Mouse (Mus musculus): ENCODE data around the gene Lurap1.

Gene Lurap1

GRCm38 (mm10) chr4:116160769-116161168 lies 9.6 kb upstream of the Lurap1 start:
- DNase-seq (ENCODE audit: low spot score in 2 of 2) = peak; percentile 60 to 75

DNA sequence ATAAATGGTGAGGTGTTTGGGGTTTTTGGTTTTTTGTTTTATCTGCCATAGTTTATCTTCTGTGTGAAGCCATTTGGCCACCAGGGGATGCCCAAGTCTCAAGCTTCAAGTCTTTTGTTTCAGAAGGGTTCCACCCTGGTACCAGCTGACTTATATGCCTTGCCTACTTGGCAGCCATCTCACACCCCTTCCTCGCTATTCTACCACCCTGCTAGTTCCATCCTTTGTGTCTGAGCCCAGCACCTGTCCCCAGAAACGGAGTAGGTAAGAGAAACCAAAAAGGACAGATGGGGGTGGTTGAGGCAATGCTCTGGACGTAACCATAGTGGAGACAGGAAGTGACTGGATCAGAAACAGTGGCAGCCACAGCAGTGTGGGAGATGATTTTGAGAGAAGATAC lies 8.8 kb upstream of the Lurap1 start:
- DNase-seq (ENCODE audit: low spot score in 2 of 2) = no peak

DNA sequence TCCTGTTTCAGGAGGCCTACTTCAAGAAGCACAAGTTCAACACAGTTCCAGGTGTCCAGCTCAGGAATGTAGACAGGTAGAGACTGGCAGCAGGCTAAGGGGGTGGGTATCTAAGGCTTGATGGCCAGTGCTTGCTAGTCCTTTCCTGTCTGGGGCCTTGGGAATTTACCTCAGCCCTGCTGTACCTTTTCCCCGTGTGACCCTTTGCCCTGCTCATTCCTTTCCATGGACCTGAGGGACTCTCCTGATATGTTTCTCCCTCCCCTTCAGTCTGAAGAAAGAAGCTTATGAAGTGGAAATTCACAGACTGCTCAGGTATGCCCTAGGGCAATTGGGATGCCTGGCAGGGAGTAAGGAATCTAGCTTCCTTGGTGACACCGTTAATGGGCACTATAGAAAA lies 6.7 kb upstream of the Lurap1 start:
- no peak for DNase-seq (ENCODE audit: low spot score in 2 of 2)

DNA sequence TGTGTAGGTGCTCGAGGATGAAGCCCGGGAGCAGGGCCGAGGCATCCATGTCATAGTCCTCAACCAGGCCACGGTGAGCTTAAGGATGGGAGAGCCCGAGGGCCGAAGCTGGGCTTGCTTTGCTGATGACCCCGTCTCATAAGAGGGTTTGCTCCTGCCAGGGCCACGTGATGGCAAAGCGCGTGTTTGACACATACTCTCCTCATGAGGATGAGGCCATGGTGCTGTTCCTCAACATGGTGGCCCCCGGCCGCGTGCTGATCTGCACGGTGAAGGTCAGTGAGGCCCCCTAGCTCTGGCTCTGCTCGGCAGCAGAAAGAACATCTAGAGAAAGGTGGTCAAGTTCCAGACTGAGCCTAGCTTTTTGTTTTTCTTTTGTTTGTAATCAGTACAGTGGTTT lies 1.6 kb upstream of the Lurap1 start:
- DNase-seq (ENCODE audit: low spot score in 2 of 2) = no peak

DNA sequence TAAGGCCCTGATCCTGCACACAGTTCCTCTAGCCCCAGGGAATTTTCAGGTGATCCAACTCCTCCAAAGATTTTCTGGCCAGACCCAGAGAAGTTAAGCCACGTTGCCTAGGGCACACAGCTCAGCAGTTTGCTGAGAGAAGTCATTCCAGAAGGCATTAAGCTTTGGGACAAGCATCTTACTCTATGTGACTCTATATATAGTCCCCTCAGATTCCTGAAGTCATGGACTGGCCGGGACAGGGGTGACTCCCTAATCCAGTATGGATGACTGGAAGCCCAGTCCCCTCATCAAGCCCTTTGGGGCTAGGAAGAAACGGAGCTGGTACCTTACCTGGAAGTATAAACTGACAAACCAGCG lies 296 bp downstream of the Lurap1 start:
- no peak for DNase-seq (ENCODE audit: low spot score in 2 of 2)

- peak in 1 of 2 experiments; percentile 41 for DNase-seq (ENCODE audit: low spot score in 2 of 2)
Observed at GRCm38 (mm10) chr4:116150156-116150861, 829 bp downstream of the Lurap1 start.

GRCm38 (mm10) chr4:116149812-116150155 lies 1.4 kb downstream of the Lurap1 start:
- no peak for DNase-seq (ENCODE audit: low spot score in 2 of 2)

DNA sequence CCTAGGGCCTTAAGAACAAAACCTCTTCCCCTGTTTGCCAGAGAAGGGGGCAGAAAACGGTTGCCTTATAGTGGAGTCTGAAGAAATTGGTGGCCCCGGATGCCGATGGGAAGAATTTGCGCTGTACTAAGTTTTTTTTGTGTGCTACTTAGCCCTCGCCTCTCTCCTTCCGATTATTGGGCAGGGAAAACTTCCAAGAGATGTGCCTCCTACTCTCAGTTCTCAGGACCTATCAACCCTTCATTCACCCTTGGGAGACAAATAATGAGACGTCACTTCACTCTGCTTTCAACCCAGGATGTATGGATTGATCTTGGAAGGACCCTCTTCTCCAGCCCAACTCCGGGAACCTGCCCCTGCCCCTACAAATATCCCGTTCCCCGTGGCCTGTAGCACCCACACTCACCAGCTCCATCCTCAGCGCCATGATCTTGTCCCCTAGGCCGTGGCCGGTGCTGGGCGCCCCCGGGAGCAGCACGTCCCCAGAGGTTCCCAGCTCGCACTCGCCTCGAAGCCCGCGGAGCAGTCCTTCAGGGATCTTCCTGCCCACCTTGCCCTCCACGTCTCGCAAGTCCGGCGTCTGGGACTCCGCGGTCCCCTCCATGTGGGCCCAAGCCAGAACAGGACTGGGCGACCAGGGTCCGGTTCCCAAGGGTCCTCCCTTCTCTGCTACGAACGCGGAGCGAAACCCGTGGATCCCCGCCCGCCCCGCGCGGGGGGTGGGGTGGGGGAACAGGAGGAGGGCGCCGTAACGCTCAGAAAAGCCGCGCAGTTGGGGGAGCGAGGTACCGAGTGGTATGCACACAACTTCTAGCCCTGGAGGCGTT lies 7.0 kb downstream of the Lurap1 start:
- DNase-seq (ENCODE audit: low spot score in 2 of 2) = peak in 1 of 2 experiments; percentile 67

DNA sequence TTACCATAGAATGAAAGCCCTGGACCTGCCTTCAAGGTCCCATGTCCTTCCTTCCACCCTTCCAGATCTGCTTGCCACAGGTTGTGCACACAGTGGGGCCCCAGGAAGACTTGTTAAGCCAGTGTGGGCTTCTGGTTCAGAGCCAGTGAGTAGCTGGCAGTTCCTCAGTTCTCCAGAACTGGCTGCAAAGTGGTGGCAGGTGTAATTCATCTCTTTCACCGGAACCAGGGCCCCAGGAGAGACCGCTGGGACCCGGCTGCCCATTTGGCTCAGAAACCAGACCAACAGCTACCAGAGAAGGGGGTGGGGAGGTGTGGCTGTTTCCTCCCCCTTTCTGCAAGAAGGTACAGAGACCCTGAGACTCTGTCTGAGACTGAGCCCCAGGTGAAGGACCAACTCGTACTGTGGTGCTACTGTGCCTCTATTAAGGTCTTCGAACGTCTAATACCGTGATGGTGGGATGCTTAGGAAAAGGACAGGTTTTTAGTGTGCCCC lies 7.8 kb downstream of the Lurap1 start:
- DNase-seq (ENCODE audit: low spot score in 2 of 2) = no peak

GRCm38 (mm10) chr4:116142269-116142668 lies 8.9 kb downstream of the Lurap1 start:
- no peak for DNase-seq (ENCODE audit: low spot score in 2 of 2)

DNA sequence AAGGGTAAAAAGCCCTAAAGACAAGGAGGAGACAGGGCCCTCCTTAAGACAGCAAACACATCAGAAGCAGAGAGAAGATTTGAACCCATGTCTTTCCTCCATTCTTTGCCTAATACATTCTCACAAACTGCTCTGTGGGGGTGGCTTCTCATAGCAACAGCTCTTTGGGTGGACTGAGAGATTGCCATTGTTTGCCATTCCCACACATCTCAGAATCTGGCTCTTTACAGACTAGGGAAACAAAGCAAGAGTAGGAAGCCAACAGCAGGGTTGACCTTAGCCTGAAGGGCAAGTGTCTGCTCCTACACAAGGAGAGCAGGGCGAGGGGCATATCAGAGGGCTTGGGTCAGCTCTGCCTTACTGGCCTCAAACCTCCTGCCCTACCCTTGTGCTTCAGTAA lies 9.4 kb downstream of the Lurap1 start:
- DNase-seq (ENCODE audit: low spot score in 2 of 2) = no peak

- no peak for DNase-seq (ENCODE audit: low spot score in 2 of 2)
Observed at GRCm38 (mm10) chr4:116140801-116141574, 10.2 kb downstream of the Lurap1 start.

- no peak for DNase-seq (ENCODE audit: low spot score in 2 of 2)
Observed at GRCm38 (mm10) chr4:116137421-116137996, 13.6 kb downstream of the Lurap1 start.

DNA sequence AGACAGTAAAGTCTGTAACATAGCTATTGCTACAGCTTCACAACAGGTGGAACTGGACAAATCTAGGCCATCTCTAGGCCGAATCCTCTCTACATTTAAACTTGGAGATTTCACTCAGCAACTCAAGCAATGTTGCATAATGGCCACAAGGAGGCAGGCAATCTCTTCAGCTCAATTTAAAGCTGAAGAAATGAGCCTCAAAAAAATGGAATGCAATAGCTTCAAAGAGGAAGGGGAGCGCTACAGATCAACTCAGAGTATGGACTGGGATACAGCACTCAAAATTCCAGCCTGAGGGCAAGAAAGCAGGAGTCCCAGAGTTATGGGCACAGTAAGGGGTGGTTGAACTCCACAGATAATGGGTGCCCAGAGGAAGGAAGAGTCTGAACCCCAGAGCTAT lies 16.1 kb downstream of the Lurap1 start:
- no peak for DNase-seq (ENCODE audit: low spot score in 2 of 2)

DNA sequence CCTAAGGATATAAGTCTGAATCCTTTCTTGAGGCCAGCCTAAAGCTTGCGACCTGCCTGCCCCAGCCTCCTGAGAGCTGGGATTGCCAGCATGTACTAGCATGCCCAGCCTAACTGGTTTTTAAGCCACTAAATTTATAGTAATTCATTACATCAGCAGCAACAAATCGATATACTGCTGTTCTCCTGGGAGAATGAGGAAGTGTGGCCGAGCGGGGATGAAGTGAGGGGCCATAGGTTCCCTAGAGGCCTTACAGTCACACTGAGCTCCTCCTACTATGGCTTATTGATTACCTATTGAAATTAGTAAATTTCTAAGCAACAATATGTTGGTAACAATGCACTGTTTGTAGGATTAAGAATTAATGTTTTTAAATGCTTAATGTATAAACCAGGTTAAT lies 18.0 kb downstream of the Lurap1 start:
- no peak for DNase-seq (ENCODE audit: low spot score in 2 of 2)

GRCm38 (mm10) chr4:116127956-116128355 lies 23.2 kb downstream of the Lurap1 start:
- DNase-seq (ENCODE audit: low spot score in 2 of 2) = no peak

- DNase-seq (ENCODE audit: low spot score in 2 of 2) = no peak
Observed at GRCm38 (mm10) chr4:116125803-116126386, 25.2 kb downstream of the Lurap1 start.

DNA sequence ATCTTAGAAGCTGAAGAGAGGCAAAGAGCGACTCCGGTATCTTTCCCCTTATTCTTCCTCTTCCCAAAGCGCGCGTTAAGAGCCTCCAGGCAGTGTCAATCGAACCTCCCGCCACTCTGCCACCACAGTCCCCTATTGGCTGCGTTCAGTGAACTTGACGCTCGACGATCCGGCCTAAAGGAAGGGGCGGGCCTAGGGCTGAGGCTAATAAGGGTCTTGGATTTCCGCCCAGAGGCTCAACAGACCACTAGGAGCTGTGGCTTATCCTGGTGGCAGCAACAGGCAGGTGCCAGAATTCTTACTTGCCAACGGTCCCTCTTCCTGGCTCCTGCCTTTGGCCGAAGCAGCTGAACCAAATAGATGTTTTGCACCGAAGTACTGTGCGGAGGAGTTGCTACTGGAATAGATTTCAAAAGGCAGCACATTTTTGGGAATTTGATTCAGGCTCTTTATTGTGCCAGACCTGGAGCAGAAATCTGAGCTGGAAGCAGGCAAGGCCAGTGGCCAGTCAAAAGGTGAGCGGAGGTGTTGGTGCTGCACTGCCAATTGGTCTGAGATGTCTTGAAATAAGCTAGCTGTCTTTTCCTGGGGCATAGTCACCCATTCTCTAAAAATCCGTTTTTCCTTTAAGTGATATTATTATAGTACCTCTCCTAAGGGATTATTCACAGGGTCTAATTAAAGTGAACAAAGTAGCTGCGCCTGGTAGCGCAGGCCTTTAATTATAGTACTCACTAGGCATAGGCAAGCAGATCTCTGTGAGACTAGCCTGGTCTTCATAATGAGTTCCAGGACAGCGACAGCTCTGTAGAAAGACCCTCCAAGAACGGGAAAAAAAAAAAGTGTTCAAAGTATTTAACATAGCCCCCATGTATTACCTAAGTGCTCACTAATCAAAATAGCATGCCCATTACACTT lies 27.3 kb downstream of the Lurap1 start, which contains the start of the genes Rad54l and Pomgnt1:
TSS of gene Rad54l (minus strand) at position 89 of the 918 bp plus-strand sequence.
TSS of gene Pomgnt1 (plus strand) at position 239 of the 918 bp plus-strand sequence.
- peak; percentile 67 to 79 for DNase-seq (ENCODE audit: low spot score in 2 of 2)

- DNase-seq (ENCODE audit: low spot score in 2 of 2) = no peak
Observed at GRCm38 (mm10) chr4:116122762-116123161, 28.4 kb downstream of the Lurap1 start.

DNA sequence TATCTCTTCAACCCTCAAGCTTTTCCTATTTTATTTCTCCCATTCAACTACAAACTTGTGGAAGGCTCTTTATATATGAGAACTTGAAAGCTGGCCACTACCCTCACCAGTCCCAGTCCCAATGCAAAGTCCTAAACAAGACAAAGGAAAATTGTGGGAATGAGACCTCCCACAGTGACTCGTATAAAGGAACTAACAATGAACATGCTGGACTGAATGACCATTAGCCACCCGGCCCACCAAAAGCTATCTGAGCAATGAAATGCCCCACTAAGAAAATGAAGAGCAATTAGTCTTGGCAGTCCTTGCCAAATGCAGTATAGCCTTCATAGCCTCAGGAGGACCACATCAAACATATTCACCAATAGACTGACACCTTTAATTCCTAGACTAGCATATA lies 39.7 kb downstream of the Lurap1 start:
- no peak for DNase-seq (ENCODE audit: low spot score in 2 of 2)
